Mouse (Mus musculus): ENCODE results near the gene Sept6. TPM values are rescaled to one million over a fixed set of nuclear protein-coding genes. Genes with fewer than 3 reads are reported as not detected.
A peak's percentile ranks its signal among the peaks of the same experiment; 100 is the strongest.
"Not testable (repeated sequence)": the region's sequence is repeated elsewhere in the genome, so short reads cannot be mapped to it uniquely, and the experiment has no call there.

Sept6 gene
- polyA plus RNA-seq, 1 experiment from 2014 or later, result 46.3 TPM

DNA sequence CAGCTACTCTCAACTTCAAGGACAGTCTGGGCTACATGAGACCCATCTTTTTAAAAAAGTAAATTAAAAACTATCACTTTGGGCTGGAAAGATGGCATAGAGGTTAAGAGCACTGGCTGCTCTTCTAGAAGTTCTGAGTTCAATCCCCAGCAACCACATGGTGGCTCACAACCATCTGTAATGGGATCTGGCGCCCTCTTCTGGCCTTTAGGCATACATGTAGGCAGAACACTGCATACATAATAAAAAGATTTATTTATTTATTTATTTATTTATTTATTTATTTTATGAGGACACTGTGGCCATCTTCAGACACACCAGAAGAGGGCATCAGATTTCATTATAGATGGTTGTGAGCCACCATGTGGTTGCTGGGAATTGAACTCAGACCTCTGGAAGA, 92.7 kb downstream of the Sept6 start:
- H3K27ac ChIP-seq; H3K9me3 ChIP-seq; H3K4me3 ChIP-seq; H3K4me1 ChIP-seq (replicated peaks); H3K36me3 ChIP-seq; H3K27me3 ChIP-seq (ENCODE audit: insufficient read depth, poor library complexity, severe bottlenecking); DNase-seq (ENCODE audit: low spot score): not testable (repeated sequence)
- WGBS, result 19% methylated on average over 1 of the region's 1 CpGs

- Histone ChIP-seq H3K36me3 (peaks cover 59% of the 10 kb centered on the region), H3K27me3 (ENCODE audit: insufficient read depth, poor library complexity, severe bottlenecking) (no peaks in the 10 kb centered on the region), H3K27ac (no peak overlapping the region), H3K4me3 (no peak overlapping the region), H3K9me3 (no peaks in the 10 kb centered on the region), H3K4me1 (replicated peaks) (no peaks in the 10 kb centered on the region)
- no peak for DNase-seq (ENCODE audit: low spot score)
- 86% methylated on average over 1 of the region's 1 CpGs for WGBS
Measured at GRCm38 (mm10) chrX:36884719-36885118, 106.9 kb downstream of the Sept6 start.

DNA sequence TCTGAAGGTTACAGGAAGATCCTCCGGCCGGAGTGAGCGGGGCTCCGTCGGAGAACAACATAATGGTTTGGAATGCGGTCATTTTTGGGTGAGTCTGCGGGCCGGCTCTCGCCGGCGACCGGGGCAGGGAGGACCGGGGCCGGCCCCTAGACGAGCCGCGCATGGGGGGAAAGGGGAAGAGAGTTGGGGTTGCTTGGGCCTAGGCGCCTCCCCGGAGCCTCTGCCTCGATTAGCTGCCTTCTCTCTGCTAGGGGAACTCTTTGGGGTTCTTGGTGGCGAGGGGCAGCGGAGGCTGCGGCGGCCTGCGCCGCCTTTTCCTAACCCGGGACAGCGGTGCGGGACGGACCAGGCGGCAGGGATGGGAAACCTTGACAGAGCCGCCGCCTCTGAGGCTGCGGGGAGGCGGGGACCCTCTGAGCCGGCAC, 116.9 kb downstream of the Sept6 start:
- peaks cover 7% of the 10 kb centered on the region; the same call in 1 of the 2 replicates for H3K9me3 ChIP-seq
- 13% methylated on average over 36 of the region's 36 CpGs for WGBS

GRCm38 (mm10) chrX:36874178-36874696, 117.4 kb downstream of the Sept6 start:
- Histone ChIP-seq H3K36me3 (0 out of 2 replicates have a peak, but pooled peaks cover 3% of the 10 kb centered on the region), H3K4me3 (peak overlapping the region; percentile 73), H3K9me3 (peaks cover 7% of the 10 kb centered on the region; the same call in 1 of the 2 replicates), H3K4me1 (replicated peaks) (peaks cover 7% of the 10 kb centered on the region), H3K27me3 (ENCODE audit: insufficient read depth, poor library complexity, severe bottlenecking) (no peaks in the 10 kb centered on the region), H3K27ac (peak overlapping the region; percentile 90)
- DNase-seq (ENCODE audit: low spot score), result peak; percentile 87
- 10% methylated on average over 57 of the region's 57 CpGs for WGBS

More for the DNA sequence above, 116.9 kb downstream of the Sept6 start:
- Histone ChIP-seq H3K27ac (peak overlapping the region; percentile 90), H3K36me3 (0 out of 2 replicates have a peak, but pooled peaks cover 3% of the 10 kb centered on the region), H3K4me1 (replicated peaks) (peaks cover 7% of the 10 kb centered on the region), H3K27me3 (ENCODE audit: insufficient read depth, poor library complexity, severe bottlenecking) (no peaks in the 10 kb centered on the region), H3K4me3 (peak overlapping the region; percentile 73)
- peak; percentile 29 for DNase-seq (ENCODE audit: low spot score)

- Histone ChIP-seq H3K27me3 (ENCODE audit: insufficient read depth, poor library complexity, severe bottlenecking) (no peaks in the 10 kb centered on the region), H3K4me3 (peak within 1 kb of the TSS; percentile 73), H3K27ac (peak within 1 kb of the TSS; percentile 90), H3K36me3 (0 out of 2 replicates have a peak, but pooled peaks cover 3% of the 10 kb centered on the region), H3K4me1 (replicated peaks) (peaks cover 7% of the 10 kb centered on the region), H3K9me3 (peaks cover 7% of the 10 kb centered on the region; the same call in 1 of the 2 replicates)
- DNase-seq (ENCODE audit: low spot score), result no peak
- WGBS, result 24% methylated on average over 8 of the region's 8 CpGs
Measured at GRCm38 (mm10) chrX:36873765-36874164, 117.8 kb downstream of the Sept6 start, which contains the start of the genes Ube2a and C330007P06Rik. Gene Ube2a, plus strand, starts transcription at chrX:36873900. Gene C330007P06Rik, minus strand, starts transcription at chrX:36874111.

- no peak overlapping the region for H3K27ac ChIP-seq
- WGBS, result 81% methylated on average over 3 of the region's 3 CpGs
- H3K9me3 ChIP-seq, result peaks cover 7% of the 10 kb centered on the region; the same call in 1 of the 2 replicates
- H3K27me3 ChIP-seq (ENCODE audit: insufficient read depth, poor library complexity, severe bottlenecking), result no peaks in the 10 kb centered on the region
- no peak for DNase-seq (ENCODE audit: low spot score)
- peaks cover 4% of the 10 kb centered on the region for H3K4me1 ChIP-seq (replicated peaks)
- no peak overlapping the region for H3K4me3 ChIP-seq
- H3K36me3 ChIP-seq, result no peaks in the 10 kb centered on the region
Measured at GRCm38 (mm10) chrX:36870372-36870771, 121.2 kb downstream of the Sept6 start.

- peak overlapping the region; percentile 55 for H3K4me3 ChIP-seq
- H3K9me3 ChIP-seq, result no peaks in the 10 kb centered on the region
- DNase-seq (ENCODE audit: low spot score), result no peak
- H3K4me1 ChIP-seq (replicated peaks), result peaks cover 6% of the 10 kb centered on the region; the same call in 1 of the 2 replicates
- WGBS, result 54% methylated on average over 8 of the region's 8 CpGs
- peak overlapping the region; percentile 72; the same call in 1 of the 2 replicates for H3K27ac ChIP-seq
- H3K27me3 ChIP-seq (ENCODE audit: insufficient read depth, poor library complexity, severe bottlenecking), result no peaks in the 10 kb centered on the region
- no peaks in the 10 kb centered on the region for H3K36me3 ChIP-seq
Measured at GRCm38 (mm10) chrX:36864609-36865328, 126.8 kb downstream of the Sept6 start.

DNA sequence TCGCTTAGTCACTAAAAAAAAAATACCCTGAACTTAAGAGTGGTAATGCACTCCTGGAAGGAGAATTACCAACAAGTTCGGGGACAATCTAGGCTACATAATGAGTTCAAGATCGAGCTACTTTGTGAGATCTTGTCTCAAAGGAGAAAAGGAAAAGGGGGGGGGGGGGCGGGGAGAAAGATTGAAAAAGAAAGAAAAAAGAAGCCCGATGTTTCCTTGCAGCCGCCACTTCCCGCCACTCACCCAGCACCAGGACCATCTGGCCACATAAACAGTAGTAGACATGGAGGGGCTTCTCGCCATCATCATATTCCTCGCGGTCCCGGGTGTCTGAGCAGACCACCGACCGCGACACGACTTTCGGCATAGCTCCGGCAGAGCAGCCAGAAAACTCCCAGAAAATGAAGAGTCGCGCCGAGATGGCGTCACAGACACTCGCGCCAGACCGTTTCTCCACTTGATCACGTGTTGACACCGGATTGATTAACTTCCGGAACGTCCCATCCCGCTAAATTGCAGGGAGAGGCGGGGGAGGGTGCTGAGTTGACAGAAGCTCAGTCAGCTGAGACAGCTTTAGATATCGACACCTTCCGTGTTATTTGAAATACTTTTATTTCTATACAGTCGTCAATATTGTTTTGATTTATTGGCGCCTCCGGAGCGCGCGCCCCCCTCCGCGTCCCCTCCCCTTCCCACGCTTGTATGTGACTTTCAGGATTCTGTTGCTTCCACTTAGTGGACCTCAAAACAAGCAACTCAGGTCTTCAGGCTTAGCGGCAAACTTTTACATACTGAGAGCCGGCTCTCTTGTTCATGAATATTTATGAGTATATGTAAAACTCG, 127.6 kb downstream of the Sept6 start:
- Histone ChIP-seq H3K27ac (peak overlapping the region; percentile 80), H3K27me3 (ENCODE audit: insufficient read depth, poor library complexity, severe bottlenecking) (no peaks in the 10 kb centered on the region), H3K9me3 (no peaks in the 10 kb centered on the region), H3K4me1 (replicated peaks) (peaks cover 6% of the 10 kb centered on the region; the same call in 1 of the 2 replicates), H3K36me3 (0 out of 2 replicates have a peak, but pooled peaks cover 2% of the 10 kb centered on the region), H3K4me3 (peak overlapping the region; percentile 55)
- peak; percentile 81 for DNase-seq (ENCODE audit: low spot score)
- 12% methylated on average over 43 of the region's 44 CpGs for WGBS

Other genes with a start within 250 kb of the Sept6 start
- gene Slc25a43, start 248.1 kb downstream of the Sept6 start, polyA plus RNA-seq (2016; fragmentation: Nextera tagmentation; extraction: Ambion mirVana), result 0.96 and 1.4 TPM in 2 replicates
- gene Slc25a5, start 196.1 kb downstream of the Sept6 start, polyA plus RNA-seq (2016; fragmentation: Nextera tagmentation; extraction: Ambion mirVana), result 803 and 848 TPM in 2 replicates
- 133 TPM in 2 replicates for gene Ube2a, start 117.9 kb downstream of the Sept6 start, polyA plus RNA-seq (2016; fragmentation: Nextera tagmentation; extraction: Ambion mirVana)
- 25.1 and 31.5 TPM in 2 replicates for gene C330007P06Rik, start 117.7 kb downstream of the Sept6 start, polyA plus RNA-seq (2016; fragmentation: Nextera tagmentation; extraction: Ambion mirVana)
- gene Nkrf, start 88.9 kb downstream of the Sept6 start, polyA plus RNA-seq (2016; fragmentation: Nextera tagmentation; extraction: Ambion mirVana), result 3.0 and 4.7 TPM in 2 replicates
- not detected in 2 replicates for gene Sowahd, start 57.1 kb upstream of the Sept6 start, polyA plus RNA-seq (2016; fragmentation: Nextera tagmentation; extraction: Ambion mirVana)
- 405 and 454 TPM in 2 replicates for gene Rpl39, start 93.6 kb upstream of the Sept6 start, polyA plus RNA-seq (2016; fragmentation: Nextera tagmentation; extraction: Ambion mirVana)
- 13.0 and 18.5 TPM in 2 replicates for gene Upf3b, start 118.5 kb upstream of the Sept6 start, polyA plus RNA-seq (2016; fragmentation: Nextera tagmentation; extraction: Ambion mirVana)
- 15.6 and 19.4 TPM in 2 replicates for gene Nkap, start 135.0 kb upstream of the Sept6 start, polyA plus RNA-seq (2016; fragmentation: Nextera tagmentation; extraction: Ambion mirVana)
- 0.17 and 0.35 TPM in 2 replicates for gene Akap14, start 177.0 kb upstream of the Sept6 start, polyA plus RNA-seq (2016; fragmentation: Nextera tagmentation; extraction: Ambion mirVana)
- gene Ndufa1, start 199.4 kb upstream of the Sept6 start, polyA plus RNA-seq (2016; fragmentation: Nextera tagmentation; extraction: Ambion mirVana), result 415 and 490 TPM in 2 replicates
- 13.4 and 15.0 TPM in 2 replicates for gene Rnf113a1, start 199.5 kb upstream of the Sept6 start, polyA plus RNA-seq (2016; fragmentation: Nextera tagmentation; extraction: Ambion mirVana)
- not detected in 2 replicates for gene Gm9, start 219.2 kb upstream of the Sept6 start, polyA plus RNA-seq (2016; fragmentation: Nextera tagmentation; extraction: Ambion mirVana)
- not detected in 2 replicates for gene Rhox1, start 230.5 kb upstream of the Sept6 start, polyA plus RNA-seq (2016; fragmentation: Nextera tagmentation; extraction: Ambion mirVana)

Measured in hindbrain, embryonic 10.5 days (tissue).